Mouse (Mus musculus) gastrocnemius, postnatal 10 days (tissue): Measurements from ENCODE around the gene Slc6a20b. TPM values are rescaled to one million over a fixed set of nuclear protein-coding genes. Genes with fewer than 3 reads are reported as not detected.
"Not testable (repeated sequence)": the region's sequence is repeated elsewhere in the genome, so short reads cannot be mapped to it uniquely, and the experiment has no call there.

Source experiments
- DNase-seq: peaks from one replicate; pipeline ENCODE4 v3.0.0; 2021; ENCODE audit warnings: mixed read lengths
- long read RNA-seq, 2 experiments: library from polyadenylated mRNA; stranded (forward); transcript quantifications; one replicate each; pipeline ENCODE4 v2.0.0; 2021
- total RNA-seq, 2 experiments: library from RNA; stranded (reverse); gene quantifications; 2 replicates each; pipeline ENCODE4 v1.2.3; 2021

Gene Slc6a20b
- total RNA-seq = not detected
- long read RNA-seq, experiment 1 = 0 reads
- long read RNA-seq, experiment 2, partial matches to known transcripts = 0 of 1 reads
- long read RNA-seq, experiment 2, other reads (novel, unspliced or antisense) = 1 of 1 reads

DNA sequence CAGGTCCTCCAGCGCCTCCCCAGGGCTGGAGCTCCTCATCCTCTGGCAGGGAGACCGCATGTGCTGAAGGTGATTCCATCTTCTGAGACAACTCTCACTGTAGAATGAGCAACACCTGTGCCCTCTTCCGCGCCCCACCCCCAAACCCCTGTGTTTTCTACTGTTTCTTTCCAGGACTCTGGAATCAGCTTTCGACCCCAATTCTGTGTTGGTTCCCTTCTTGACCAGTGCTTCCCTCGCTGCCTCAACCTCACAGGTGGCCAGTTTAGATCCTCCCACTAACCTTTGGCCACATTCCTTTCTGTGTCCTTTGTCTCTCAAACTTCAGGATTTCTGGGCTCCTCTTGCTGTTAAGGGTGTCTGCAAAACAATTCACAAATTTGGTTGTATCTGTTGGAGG lies at the start of gene Slc6a20b:
Slc6a20b (minus strand) TSS at position 285 of the 400 bp plus-strand sequence.
- DNase-seq = no peak

DNA sequence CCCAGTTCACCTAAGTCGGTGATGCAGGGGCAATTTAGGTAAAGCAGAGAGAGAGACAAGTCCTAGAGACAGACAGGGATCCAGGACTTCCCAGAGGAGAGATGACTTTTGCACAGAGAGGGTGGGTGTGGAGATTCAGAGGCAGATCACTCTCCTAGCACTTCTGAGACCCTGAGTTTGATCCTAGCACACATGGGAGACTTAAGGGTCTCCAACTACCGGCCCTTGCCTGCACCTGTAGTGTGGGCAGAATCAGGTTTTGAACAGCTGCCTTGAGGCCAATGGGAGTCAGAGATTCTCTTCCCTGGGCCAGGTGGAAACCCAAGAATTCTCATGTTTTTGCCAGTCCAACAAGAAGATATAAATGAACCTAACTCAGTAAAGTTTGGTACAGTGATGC lies 46.8 kb upstream of the Slc6a20b start:
- no peak for DNase-seq

DNA sequence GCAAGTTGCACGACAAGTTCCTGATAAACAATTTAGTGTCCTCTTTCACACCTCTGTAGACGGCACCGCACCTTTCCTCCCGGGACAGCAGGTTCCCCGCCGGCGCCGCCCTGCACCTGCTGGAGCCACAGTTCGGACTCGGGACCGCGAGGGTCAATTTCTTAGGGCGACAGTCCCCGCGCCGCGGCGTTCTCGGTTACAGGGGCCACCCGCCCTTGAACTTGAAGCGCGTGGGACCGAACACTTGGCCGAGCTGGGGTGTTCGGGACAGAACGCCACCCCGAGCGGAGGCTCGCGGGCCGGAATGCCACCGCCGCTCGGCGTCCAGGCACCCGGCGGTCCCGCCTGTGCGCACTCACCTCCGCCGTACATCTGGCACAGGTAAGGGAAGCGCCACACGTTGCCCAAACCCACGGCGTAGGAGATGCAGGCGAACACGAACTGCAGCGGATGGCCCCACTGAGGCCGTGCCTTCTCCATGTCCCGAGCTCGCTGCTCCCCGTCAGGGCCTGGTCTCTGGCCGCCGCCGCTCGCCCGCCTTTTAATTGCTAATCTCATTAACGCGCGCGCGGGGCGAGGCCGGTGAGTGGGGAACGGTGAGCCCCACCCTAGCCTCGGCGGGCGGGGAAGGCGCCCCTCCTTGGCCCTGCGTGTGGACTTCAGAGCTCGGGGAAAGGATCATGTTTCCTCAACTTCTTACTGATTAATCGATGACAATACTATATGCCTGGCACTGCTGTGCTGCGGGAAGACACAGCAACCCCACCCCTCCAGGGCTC lies 46.2 kb upstream of the Slc6a20b start, which contains the start of the genes Ccr9 and Slc6a20a:
Ccr9 (plus strand) TSS at position 113 of the 779 bp plus-strand sequence.
Slc6a20a (minus strand) TSS at position 559 of the 779 bp plus-strand sequence.
- DNase-seq = peak; percentile 12

DNA sequence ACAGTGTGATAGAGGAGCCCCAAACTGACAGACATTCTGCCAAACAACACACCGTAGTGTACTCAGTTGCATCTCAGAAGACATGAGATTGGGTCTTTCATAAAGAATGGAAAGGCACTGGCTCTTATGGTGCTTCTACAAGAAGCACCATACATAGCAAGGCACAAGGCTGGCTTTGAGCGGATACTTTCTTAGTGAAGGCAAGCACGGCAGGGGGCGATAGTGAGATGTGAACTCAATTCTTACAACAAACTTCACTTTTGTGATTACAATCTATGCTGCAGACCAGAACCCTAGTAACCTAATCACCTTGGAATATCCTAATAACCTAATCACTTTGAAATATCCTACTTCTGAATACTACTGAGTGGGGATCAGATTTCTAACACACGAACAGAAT lies 33.3 kb upstream of the Slc6a20b start:
- DNase-seq = peak; percentile 47

DNA sequence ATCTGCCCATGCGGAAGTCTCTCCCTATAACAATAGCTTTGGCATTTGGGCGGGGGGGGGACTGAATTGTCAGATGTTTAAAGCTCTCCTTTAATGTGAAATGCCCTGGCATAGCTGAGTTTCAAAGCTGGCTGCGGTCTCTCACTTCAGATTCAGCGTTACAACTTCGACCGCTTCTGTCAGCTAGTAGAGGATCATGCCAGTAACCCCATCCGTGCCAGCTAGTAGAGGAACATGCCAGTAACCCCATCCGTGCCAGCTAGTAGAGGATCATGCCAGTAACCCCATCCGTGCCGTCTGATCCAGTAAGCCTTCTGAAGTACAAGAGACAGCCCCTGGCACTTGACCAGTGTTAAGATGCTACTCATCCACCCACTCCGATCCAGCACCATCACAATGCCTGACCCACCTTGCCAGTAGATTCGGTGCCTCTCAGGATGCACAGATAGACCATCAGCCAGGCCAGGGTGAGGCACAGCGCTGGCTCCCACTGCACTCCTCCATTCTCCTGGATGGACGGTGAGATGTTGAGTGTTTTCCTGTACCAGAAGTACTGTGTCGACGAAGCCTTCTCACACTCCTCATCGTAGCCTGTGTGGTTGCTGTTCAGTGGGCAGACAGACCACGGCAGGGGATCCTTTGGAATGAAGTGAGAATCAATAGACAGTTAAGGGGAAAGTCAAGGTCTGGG lies 27.8 kb upstream of the Slc6a20b start:
- not testable (repeated sequence) for DNase-seq

DNA sequence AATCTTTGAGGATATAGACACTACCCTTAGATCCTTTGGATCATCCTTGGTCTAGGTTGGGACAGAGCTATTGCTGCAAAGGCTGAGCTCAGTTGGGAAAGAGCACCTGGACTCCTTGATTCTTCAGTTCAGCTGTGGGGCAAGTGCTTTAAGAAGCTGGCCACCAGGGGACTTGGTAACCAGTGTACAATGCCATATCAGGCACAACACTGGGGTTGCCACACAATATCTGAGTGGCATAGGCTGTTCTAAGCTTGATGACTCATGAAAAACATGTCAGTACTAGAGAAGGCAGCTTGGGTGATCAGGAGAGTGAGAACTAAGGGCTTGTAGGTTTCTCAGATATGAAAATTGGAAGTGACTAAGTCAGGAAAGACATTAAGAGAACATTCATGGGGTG lies 26.6 kb upstream of the Slc6a20b start:
- no peak for DNase-seq

DNA sequence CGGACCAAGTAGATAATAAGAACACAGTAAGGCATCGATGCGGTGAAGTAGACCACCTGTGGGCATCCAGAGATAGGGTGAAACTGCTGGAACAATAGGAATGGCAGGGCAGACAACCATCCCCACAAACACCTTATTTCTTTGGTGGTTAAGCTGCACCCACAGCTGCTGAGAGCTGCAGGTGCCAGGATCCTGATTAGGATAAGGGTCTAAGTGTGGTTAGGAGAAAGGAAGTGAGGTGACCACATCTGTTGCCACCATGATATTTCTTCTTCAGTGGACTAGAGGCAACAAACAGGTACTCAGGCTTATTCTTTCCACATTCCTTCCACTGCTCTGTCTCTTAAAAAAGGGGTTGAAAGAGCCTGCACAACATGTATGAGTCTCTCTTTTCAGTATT lies 25.1 kb upstream of the Slc6a20b start:
- DNase-seq = no peak

DNA sequence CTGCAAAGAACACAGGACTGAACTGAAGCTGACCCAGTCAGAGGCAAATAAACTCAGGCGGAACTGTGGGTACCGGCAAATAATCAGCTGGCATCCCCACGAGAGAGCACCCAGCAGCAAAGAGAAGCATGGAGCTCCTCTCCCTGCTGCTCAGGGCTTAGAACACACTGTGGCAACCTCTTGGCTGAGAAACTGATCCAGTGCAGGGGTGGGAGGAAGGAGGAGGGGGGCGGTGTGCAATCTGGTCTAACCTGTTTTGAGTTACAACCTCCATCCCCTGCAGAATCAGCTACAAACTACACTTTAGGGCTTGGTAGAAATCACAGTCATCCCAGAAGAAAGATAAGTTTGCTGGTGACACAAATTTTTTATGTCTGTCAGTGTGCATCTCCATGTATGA lies 19.0 kb upstream of the Slc6a20b start:
- no peak for DNase-seq

DNA sequence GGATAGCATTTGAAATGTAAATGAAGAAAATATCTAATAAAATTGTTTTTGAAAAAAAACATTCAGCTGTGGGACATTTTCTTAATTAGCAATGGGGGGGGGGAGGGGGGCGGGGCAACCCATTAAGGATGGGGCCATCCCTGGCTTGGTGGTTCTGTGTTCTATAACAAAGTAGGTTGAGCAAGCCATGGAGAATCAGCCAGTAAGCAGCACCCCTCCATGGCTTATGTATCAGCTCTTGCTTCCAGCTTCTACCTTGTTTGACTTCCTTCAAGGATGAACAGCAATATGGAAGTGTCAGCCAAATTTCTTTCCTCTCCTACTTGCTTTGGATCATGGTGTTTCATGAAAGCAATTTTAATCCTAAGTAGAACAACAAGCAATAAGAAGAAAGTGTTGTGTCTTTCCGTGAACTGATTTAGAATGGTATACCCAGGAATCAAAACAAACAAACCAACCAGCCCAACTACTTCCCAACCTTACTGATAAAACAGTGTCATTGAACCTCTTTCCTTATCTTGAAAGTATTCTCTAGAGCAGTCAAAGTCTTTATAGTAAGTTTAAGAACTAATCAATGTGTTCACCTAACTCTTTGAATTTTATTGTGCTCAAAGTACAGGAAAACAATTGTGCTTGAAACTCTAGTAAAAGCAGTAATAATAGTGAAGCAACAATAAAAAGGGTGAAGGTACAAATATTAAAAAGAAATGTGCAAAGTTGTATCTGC lies 17.6 kb upstream of the Slc6a20b start:
- no peak for DNase-seq

DNA sequence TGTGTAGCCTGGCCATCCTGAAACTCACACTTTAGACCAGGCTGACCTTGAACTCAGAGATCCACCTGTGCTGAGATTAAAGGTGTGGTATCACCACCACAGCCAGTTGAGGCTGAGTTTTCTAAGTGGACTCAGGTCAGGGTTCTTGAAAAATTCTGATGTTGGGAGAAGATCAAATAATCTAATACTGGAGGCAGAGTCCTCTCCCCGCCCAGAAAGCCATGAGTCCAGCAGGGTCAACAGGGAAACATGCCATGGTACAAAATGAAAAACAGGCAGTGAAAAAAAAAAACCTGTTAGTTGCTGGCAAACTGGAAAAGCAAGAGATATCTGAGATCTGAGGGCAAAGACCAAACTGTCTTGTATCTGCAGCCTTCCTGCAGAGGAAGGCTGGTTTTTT lies 7.7 kb upstream of the Slc6a20b start:
- DNase-seq = no peak

DNA sequence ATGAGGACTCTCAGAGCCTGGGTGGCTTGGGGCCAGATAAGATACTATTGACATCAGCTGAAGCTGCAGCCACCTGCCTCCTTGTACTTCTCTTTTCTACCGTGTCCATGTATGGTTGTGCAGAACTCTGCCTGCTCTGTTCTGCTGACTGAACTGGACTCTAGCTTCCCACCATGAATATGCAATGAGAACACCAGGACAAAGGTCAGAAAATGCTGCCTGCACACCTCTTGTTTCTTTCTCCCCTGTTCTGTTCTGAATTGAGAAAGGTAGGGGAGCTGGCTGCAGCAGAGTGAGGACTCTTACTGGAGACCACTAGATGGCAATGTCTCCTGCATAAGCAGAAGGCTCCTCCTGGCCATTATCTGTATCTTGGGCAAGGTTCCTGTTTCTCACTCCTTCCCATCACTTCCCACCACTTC lies 6.3 kb upstream of the Slc6a20b start:
- no peak for DNase-seq

DNA sequence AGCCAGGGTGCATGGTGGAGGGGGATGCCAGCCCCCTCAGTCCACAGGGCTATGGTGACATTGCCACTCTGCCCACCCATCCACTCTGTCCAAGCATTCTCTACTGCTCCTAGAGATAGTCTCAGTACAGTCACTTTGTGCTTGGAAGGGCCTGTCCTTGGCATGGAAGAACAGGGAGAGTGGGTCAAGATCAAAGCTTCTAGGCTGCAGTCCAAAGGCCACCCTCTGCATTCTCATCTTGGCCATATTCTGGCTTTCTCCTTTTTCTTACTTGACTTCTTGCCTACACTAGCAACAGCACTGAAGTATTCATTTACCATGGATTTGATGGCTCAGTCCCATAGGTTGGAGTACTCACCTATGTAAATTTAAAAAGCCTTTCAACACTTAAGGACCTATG lies 5.9 kb upstream of the Slc6a20b start:
- DNase-seq = no peak

DNA sequence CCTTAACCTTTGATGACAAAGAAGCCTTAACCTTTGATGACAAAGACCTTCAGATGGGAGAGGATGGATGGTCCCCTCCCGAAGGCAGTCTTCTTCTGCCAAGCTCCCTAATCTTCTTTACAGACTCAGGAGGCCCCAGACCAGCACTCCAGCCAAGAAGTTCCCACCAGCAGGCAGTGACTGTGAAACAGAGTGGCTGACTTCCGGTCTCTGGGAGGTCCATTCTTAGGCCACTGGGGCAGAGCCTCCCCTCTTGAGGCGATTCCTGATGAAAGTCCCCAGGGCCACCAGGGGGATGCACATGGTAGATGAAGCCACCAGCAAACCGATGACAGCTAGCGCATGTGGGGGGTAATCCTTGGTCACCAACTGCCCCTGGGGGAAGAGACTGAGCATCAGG lies 4.4 kb upstream of the Slc6a20b start:
- no peak for DNase-seq

DNA sequence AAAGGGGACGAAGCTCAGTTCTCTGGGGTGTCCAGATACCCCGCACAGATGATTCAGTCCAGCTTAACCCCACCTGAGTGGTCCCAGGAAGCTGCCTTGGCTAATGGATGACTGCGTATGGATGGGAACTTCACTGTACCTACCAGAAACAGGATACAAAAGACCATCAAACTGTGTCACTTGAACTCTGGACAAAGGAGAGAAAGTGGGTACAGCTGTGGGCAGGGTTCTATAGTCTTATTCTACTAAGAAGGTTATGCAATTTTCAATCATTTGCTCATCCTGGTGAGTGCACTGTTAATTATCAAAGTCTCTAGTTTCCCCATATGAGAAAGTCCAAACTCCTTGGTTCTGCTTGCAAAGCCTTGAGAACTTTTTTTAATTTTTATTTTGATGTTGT lies 628 bp upstream of the Slc6a20b start:
- DNase-seq = no peak

DNA sequence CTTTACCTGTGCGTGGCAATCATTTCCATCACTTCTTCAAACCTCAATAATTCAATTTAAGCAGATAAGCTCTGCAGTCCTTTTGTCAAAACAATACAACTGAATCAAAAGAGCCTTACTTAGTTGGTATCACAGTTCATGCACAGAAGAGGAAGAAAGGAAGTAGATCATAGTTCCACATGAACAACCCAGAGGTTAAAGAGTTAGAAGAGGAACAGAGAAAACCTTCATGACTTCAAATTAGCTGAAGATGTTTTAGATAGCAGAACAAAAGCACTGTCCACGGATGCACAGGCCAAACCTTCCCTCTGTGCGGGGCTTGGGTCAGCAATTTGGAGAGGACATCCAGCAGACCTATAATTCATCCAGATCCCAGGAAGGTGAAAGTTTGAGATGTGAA lies 699 bp downstream of the Slc6a20b start:
- DNase-seq = no peak

DNA sequence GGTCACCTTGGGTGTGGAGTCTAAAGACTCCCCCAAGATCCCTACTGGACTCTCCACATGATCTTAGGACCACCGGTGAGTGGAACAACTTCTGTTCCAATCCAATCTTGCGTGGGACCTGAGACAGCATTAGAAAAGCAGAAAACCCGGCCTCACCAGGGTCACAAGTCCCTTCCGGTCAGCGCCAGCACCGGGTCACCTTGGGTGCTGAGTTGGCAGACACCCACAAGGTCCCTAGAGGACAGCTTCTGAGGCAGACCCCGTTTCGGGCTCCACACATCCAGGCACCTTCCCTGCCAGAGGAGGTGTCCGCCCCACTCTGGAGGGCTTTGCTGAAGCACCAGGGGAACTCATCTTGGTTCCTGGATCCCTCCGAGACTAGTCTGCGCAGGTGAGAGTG lies 6.5 kb downstream of the Slc6a20b start:
- no peak for DNase-seq

DNA sequence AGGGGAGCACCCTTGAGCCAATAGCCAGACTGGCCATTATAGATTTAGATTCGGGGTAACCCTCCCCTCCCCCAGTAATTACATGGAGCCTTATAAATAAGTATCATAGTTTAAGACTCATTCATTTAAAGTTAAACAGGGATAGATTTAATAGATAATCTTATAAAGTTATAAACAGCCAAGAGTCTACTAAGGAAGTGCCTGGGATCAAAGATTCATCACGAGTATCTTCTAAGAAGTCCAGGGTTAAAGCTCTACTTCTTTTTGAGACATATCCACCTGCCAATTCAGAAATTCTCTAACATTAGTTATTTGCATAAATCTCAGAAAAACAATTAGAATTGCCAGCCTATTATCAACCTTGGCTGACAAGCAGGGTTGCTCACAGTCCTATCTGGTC lies 7.6 kb downstream of the Slc6a20b start:
- DNase-seq = no peak

DNA sequence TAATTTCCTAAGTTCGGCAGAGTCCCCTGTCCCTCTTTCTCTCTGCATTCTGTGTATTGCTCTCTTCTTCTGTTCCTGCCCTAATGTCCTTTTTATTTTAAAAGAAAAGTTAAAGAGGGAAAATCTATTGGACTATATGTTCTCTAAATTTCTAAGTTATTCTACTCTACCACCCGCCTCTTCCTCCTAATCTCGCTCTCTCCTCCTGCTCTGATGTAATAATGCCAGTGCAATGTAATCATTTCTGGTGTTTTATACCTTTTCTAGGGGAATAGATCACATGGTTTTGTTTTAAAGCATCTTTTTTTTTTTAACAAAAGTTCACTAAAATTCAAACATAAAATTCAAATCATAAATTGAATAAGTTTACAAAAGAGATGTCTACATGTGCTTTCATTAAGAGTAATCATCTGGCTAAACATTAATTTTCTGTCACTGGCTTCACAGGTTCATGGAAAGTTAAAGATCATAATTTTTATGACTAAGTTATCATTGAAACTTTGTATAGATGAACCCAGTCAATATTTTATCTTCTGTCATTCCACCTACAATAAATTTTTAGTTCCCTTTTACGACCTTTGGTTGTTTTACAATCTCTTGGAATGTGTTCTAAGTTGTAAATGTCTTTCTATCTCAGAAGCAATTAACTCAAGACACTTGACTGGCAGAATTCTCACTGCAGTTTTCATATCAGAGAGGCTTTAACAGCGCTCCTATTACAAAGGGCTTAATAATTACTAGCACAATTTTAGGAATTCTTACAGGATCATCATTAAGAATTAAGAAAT lies 11.9 kb downstream of the Slc6a20b start:
- no peak for DNase-seq

DNA sequence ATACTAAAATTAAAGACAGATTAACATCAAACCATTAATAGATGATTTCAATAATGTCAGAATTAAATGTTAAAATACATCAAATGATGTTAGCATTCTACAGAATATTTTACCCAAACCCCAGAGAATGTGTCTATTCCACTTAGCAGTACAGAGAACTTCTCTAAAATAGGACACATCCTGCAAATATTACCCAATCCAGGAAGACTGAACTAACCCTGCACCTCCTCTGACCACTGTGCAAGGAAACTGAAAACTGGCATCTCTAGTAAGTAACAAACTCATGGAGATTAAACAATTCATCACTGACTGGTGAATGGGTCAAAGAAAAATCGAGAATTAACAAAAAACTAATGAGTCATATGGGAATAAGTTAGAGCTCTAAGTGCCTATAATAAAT lies 30.8 kb downstream of the Slc6a20b start:
- no peak for DNase-seq

DNA sequence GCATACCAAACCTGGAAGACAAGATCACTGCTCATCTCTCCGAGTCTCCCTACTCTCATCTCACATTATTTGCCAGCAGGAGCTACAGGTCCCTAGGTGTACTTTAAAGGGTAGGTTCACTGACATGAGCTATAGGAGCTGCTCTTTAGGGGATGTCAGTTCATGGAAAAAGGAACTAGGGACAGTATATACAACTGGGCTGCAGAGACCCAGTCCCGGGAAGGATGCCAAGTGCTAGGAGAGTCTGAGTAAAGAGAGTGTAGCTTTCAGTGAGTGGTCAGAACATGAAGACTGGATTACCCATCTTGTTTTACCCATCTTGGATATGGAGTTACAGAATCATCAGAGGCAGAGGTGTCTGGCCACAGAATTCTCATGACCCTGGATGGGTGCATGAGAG lies 35.0 kb downstream of the Slc6a20b start:
- no peak for DNase-seq

DNA sequence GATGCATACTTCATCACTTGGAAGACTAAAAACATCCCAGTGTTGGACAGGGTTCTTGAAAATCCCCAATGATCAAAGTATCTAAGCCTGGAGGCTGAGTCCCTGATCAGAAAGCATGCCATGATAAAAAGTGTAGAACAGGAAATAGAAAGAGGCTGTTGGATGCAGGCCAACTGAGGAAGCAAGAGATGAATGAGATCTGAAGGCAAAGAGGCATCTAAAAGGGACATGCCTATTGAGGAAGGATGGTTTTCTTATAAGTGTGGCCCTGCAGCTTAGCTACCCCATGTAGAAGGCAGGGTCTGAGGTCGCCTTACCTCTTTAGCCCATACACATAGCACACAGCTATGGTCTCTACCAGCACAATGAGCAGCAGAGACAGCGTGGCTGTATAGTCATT lies 35.5 kb downstream of the Slc6a20b start:
- DNase-seq = no peak

DNA sequence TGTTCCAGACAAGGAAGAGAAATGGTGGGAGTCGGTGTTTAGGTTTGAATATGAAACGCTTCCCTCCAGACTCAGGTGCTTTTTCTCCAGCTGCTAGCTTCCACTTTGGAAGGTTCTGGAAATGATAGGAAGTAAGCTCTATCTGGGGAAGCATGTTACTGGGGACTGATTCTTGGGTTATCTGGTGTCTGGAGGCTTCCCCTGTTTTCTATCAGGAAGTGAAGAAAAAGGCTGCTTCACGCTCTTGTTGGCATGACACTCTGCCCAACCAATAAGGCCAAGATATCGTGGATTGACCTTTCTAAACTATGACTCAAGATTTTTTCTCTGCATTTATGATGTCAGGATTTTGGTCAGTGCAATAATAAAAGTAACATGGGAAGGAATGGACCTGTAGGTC lies 37.2 kb downstream of the Slc6a20b start:
- no peak for DNase-seq
